Mouse (Mus musculus): ENCODE results near the gene Xlr5a. TPM values are rescaled to one million over a fixed set of nuclear protein-coding genes. Genes with fewer than 3 reads are reported as not detected.
A peak's percentile ranks its signal among the peaks of the same experiment; 100 is the strongest.
"Not testable (repeated sequence)": the region's sequence is repeated elsewhere in the genome, so short reads cannot be mapped to it uniquely, and the experiment has no call there.

Xlr5a gene
- not detected in 2 replicates for polyA plus RNA-seq (2012; ENCODE audit: insufficient read depth, insufficient read length, missing spikeins)

- H3K4me1 ChIP-seq (ENCODE audit: control insufficient read depth, insufficient read depth, low read length); H3K4me3 ChIP-seq (ENCODE audit: insufficient read depth, low read length); H3K27ac ChIP-seq (ENCODE audit: insufficient read depth, low read depth, low read length): not testable (repeated sequence)
Observed at GRCm38 (mm10) chrX:73292876-73293275, at the start of gene Xlr5a, which contains the start of gene Xlr5c. Gene Xlr5a, minus strand, starts transcription at chrX:73292976. Gene Xlr5c, minus strand, starts transcription at chrX:73292976.

GRCm38 (mm10) chrX:73342483-73342895, 49.7 kb upstream of the Xlr5a start, which contains the start of gene Zfp275:
Gene Zfp275, plus strand, starts transcription at chrX:73342621.
- H3K4me1 ChIP-seq (ENCODE audit: control insufficient read depth, insufficient read depth, low read length): peaks cover 6% of the 10 kb centered on the region; the same call in 1 of the 2 replicates
- H3K4me3 ChIP-seq (ENCODE audit: insufficient read depth, low read length): peak within 1 kb of the TSS; percentile 99
- TF ChIP-seq CTCF (IDR thresholded peaks at IDR 0.05; ENCODE audit: low read depth, low read length) (no peak), POLR2A (IDR thresholded peaks at IDR 0.05; ENCODE audit: borderline replicate concordance, low read depth, low read length) (no peak)
- peak within 1 kb of the TSS; percentile 53 for H3K27ac ChIP-seq (ENCODE audit: insufficient read depth, low read depth, low read length)

DNA sequence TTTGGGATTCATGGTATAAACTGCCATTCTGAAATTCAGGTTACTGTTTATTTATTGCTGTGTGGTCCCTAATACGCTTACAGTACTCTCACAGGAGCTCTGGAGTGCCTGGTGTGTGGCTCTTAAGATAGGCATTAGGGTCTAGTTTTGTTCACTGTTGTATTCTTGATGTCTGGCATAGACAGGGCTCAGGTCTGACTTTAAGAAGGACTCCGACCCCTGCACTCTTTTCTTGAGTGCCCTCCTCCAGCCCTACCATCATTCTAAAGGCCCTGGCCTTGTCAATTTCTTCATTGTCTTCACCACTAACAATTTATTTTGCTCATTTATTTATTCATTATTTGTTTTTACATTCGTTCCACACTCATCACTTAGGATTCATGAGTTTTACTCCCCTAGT, 49.3 kb upstream of the Xlr5a start:
- H3K27ac ChIP-seq (ENCODE audit: insufficient read depth, low read depth, low read length): no peak overlapping the region
- H3K4me1 ChIP-seq (ENCODE audit: control insufficient read depth, insufficient read depth, low read length): peaks cover 6% of the 10 kb centered on the region; the same call in 1 of the 2 replicates
- TF ChIP-seq POLR2A (IDR thresholded peaks at IDR 0.05; ENCODE audit: borderline replicate concordance, low read depth, low read length) (no peak), CTCF (IDR thresholded peaks at IDR 0.05; ENCODE audit: low read depth, low read length) (no peak)
- peak overlapping the region; percentile 10; the same call in 1 of the 2 replicates for H3K4me3 ChIP-seq (ENCODE audit: insufficient read depth, low read length)

DNA sequence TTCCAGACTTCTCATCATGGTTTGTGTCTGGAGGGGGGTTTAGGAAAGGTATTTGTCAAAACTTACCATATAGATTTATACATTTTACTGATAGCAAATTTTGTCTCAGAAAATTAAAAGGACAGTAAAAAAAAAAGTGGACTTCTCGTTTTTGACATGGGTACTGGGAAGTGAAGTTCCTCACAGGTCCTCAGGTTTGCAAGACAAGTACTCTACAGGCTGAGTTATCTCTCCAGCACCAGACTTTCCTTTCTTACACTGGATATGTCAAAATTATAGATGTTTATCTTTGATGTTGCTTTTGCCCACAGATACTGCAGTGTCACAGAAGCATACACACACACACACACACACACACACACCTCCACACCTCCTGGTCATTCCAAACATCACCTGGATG, 48.7 kb upstream of the Xlr5a start:
- no peak overlapping the region for H3K27ac ChIP-seq (ENCODE audit: insufficient read depth, low read depth, low read length)
- H3K4me1 ChIP-seq (ENCODE audit: control insufficient read depth, insufficient read depth, low read length): peaks cover 6% of the 10 kb centered on the region; the same call in 1 of the 2 replicates
- TF ChIP-seq CTCF (IDR thresholded peaks at IDR 0.05; ENCODE audit: low read depth, low read length) (no peak), POLR2A (IDR thresholded peaks at IDR 0.05; ENCODE audit: borderline replicate concordance, low read depth, low read length) (no peak)
- no peak overlapping the region for H3K4me3 ChIP-seq (ENCODE audit: insufficient read depth, low read length)

GRCm38 (mm10) chrX:73336740-73337139, 44.0 kb upstream of the Xlr5a start, which contains the start of gene Gm45015:
Gene Gm45015, minus strand, starts transcription at chrX:73336840.
- TF ChIP-seq CTCF (IDR thresholded peaks at IDR 0.05; ENCODE audit: low read depth, low read length): no peak
- no peak for TF ChIP-seq POLR2A (IDR thresholded peaks at IDR 0.05; ENCODE audit: borderline replicate concordance, low read depth, low read length)
- no peak within 1 kb of the TSS for H3K4me3 ChIP-seq (ENCODE audit: insufficient read depth, low read length)
- H3K4me1 ChIP-seq (ENCODE audit: control insufficient read depth, insufficient read depth, low read length): no peaks in the 10 kb centered on the region
- H3K27ac ChIP-seq (ENCODE audit: insufficient read depth, low read depth, low read length): no peak within 1 kb of the TSS

GRCm38 (mm10) chrX:73333548-73333947, 40.8 kb upstream of the Xlr5a start:
- H3K27ac ChIP-seq (ENCODE audit: insufficient read depth, low read depth, low read length): no peak overlapping the region
- no peaks in the 10 kb centered on the region for H3K4me1 ChIP-seq (ENCODE audit: control insufficient read depth, insufficient read depth, low read length)
- no peak for TF ChIP-seq POLR2A (IDR thresholded peaks at IDR 0.05; ENCODE audit: borderline replicate concordance, low read depth, low read length)
- TF ChIP-seq CTCF (IDR thresholded peaks at IDR 0.05; ENCODE audit: low read depth, low read length): no peak
- H3K4me3 ChIP-seq (ENCODE audit: insufficient read depth, low read length): no peak overlapping the region

DNA sequence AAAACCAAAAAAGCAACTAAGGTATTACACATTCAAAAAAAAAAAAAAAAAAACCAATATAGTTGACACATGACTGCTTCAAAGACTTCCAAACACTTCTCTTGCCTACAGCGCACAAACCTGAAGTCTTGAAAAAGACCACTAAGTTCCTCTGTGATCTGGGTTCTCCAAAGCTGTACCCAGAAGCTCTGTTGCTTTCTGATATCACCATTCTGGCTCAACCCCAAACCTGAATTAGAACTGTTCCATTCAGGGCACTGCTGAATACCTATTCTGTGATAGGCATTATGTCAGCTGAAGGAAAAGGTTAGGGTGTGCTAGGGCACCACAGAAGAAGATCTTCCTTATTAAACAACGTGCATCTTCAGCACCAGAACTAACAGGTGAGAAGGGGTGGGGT, 34.4 kb upstream of the Xlr5a start:
- Histone ChIP-seq H3K4me3 (ENCODE audit: insufficient read depth, low read length) (no peak overlapping the region), H3K4me1 (ENCODE audit: control insufficient read depth, insufficient read depth, low read length) (no peaks in the 10 kb centered on the region), H3K27ac (ENCODE audit: insufficient read depth, low read depth, low read length) (no peak overlapping the region)
- TF ChIP-seq CTCF (IDR thresholded peaks at IDR 0.05; ENCODE audit: low read depth, low read length) (no peak), POLR2A (IDR thresholded peaks at IDR 0.05; ENCODE audit: borderline replicate concordance, low read depth, low read length) (no peak)

DNA sequence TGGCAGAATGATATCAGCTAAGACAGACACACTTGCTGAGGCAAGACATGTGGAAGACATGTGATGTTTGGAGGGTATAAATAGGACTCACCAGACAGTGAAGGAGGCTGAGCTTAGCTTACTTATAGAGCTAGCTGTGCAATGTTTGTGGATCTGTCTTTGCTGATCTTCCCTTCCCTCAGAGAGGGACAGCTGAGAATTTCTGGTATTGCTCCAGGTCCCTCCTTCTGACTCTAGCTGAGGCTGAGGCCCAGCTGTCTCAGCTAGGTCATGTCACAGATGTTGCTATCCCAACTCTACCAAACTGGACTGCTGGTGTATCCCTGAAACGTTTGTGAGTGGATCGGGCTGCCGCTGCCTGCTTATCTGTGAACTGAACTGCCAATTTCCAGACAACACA, 28.3 kb upstream of the Xlr5a start:
- Histone ChIP-seq H3K4me3 (ENCODE audit: insufficient read depth, low read length) (no peak overlapping the region), H3K4me1 (ENCODE audit: control insufficient read depth, insufficient read depth, low read length) (no peaks in the 10 kb centered on the region), H3K27ac (ENCODE audit: insufficient read depth, low read depth, low read length) (no peak overlapping the region)
- TF ChIP-seq CTCF (IDR thresholded peaks at IDR 0.05; ENCODE audit: low read depth, low read length) (no peak), POLR2A (IDR thresholded peaks at IDR 0.05; ENCODE audit: borderline replicate concordance, low read depth, low read length) (no peak)

- TF ChIP-seq CTCF (IDR thresholded peaks at IDR 0.05; ENCODE audit: low read depth, low read length): no peak
- TF ChIP-seq POLR2A (IDR thresholded peaks at IDR 0.05; ENCODE audit: borderline replicate concordance, low read depth, low read length): no peak
- H3K4me3 ChIP-seq (ENCODE audit: insufficient read depth, low read length): no peak overlapping the region
- no peaks in the 10 kb centered on the region for H3K4me1 ChIP-seq (ENCODE audit: control insufficient read depth, insufficient read depth, low read length)
- no peak overlapping the region for H3K27ac ChIP-seq (ENCODE audit: insufficient read depth, low read depth, low read length)
Observed at GRCm38 (mm10) chrX:73312522-73312921, 19.7 kb upstream of the Xlr5a start.

- not testable (repeated sequence) for H3K4me1 ChIP-seq (ENCODE audit: control insufficient read depth, insufficient read depth, low read length); H3K27ac ChIP-seq (ENCODE audit: insufficient read depth, low read depth, low read length); H3K4me3 ChIP-seq (ENCODE audit: insufficient read depth, low read length)
Observed at GRCm38 (mm10) chrX:73295745-73296144, 3.0 kb upstream of the Xlr5a start.

- H3K4me3 ChIP-seq (ENCODE audit: insufficient read depth, low read length); H3K27ac ChIP-seq (ENCODE audit: insufficient read depth, low read depth, low read length): not testable (repeated sequence)
Observed at GRCm38 (mm10) chrX:73265270-73265669, 27.5 kb downstream of the Xlr5a start, which contains the start of gene Xlr3c. Gene Xlr3c, minus strand, starts transcription at chrX:73265390.

GRCm38 (mm10) chrX:73262428-73262827, 30.3 kb downstream of the Xlr5a start:
- H3K4me3 ChIP-seq (ENCODE audit: insufficient read depth, low read length); H3K4me1 ChIP-seq (ENCODE audit: control insufficient read depth, insufficient read depth, low read length); H3K27ac ChIP-seq (ENCODE audit: insufficient read depth, low read depth, low read length): not testable (repeated sequence)

More at GRCm38 (mm10) chrX:73265270-73265669, 27.5 kb downstream of the Xlr5a start, which contains the start of gene Xlr3c:
- H3K4me1 ChIP-seq (ENCODE audit: control insufficient read depth, insufficient read depth, low read length): not testable (repeated sequence)

DNA sequence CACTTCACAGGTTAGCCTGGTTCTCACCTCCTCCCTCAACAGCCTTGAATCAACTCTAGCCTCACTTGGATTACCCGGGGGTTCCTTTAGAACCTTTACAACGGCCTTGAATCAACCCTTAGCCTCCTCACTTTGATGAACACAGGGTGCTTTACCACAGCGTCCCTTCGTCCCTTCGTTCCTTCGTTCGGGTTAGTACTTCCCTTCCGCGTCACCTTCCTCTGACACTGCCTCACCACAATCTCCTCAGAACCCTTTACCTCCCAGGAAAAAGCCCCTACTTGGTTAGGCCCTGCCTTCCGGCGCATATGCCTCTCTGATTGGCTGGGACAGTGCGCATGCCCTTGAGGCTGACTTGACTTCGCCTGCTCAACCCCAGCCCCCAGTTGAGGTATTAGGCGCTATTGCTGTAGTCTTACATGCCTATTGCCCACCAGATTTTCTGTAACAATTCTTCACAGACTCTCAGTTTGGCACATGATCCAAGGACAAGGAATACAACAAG, 49.9 kb downstream of the Xlr5a start, which contains the start of gene Xlr4c:
Gene Xlr4c (minus strand): TSS at position 310 of the 505 bp plus-strand sequence.
- H3K27ac ChIP-seq (ENCODE audit: insufficient read depth, low read depth, low read length); H3K4me1 ChIP-seq (ENCODE audit: control insufficient read depth, insufficient read depth, low read length); H3K4me3 ChIP-seq (ENCODE audit: insufficient read depth, low read length): not testable (repeated sequence)
